Mouse (Mus musculus): Measurements from ENCODE around the gene Dlec1. TPM values are rescaled to one million over a fixed set of nuclear protein-coding genes. Genes with fewer than 3 reads are reported as not detected.

Gene Dlec1
- polyA plus RNA-seq, 1 experiment from 2014 or later = 0.64 TPM

DNA sequence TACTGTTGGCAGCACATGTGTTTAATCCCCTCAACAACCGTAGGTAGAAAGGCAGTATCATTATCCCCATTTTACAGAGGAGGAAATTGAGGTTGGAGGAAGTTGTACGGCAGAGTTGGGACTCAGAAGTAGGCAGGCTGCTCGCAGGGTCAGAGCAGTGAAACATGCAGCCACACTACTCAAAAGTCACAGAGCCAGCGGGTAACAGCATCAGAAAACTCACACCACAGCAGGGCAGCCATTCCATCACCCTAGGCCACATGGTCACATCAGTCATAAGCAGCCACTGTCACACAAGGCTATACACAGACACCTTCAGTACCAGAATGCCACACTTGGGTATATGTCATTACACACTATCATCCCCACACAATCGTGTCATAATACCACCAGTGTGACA lies 15.0 kb upstream of the Dlec1 start:
- Histone ChIP-seq H3K36me3 (ENCODE audit: insufficient read depth, low read length) (no peaks in the 10 kb centered on the region), H3K4me1 (ENCODE audit: insufficient read depth, low read depth, low read length) (no peaks in the 10 kb centered on the region), H3K9ac (replicated peaks; ENCODE audit: low read depth) (no peak overlapping the region), H3K4me2 (replicated peaks; ENCODE audit: low read depth, low read length) (no peak overlapping the region), H3K4me3 (ENCODE audit: low read depth, low read length) (no peak overlapping the region), H3K27ac (ENCODE audit: low read length) (no peak overlapping the region), H3K27me3 (replicated peaks; ENCODE audit: insufficient read depth, low read length) (no peaks in the 10 kb centered on the region), H3K9me3 (ENCODE audit: low read length) (no peaks in the 10 kb centered on the region)
- TF ChIP-seq EP300 (IDR thresholded peaks at IDR 0.05) (no peak), CTCF (IDR thresholded peaks at IDR 0.05) (no peak)
- DNase-seq (ENCODE audit: low spot score) (no peak), ATAC-seq (no peak)
- WGBS = 80% methylated on average over 5 of the region's 5 CpGs

DNA sequence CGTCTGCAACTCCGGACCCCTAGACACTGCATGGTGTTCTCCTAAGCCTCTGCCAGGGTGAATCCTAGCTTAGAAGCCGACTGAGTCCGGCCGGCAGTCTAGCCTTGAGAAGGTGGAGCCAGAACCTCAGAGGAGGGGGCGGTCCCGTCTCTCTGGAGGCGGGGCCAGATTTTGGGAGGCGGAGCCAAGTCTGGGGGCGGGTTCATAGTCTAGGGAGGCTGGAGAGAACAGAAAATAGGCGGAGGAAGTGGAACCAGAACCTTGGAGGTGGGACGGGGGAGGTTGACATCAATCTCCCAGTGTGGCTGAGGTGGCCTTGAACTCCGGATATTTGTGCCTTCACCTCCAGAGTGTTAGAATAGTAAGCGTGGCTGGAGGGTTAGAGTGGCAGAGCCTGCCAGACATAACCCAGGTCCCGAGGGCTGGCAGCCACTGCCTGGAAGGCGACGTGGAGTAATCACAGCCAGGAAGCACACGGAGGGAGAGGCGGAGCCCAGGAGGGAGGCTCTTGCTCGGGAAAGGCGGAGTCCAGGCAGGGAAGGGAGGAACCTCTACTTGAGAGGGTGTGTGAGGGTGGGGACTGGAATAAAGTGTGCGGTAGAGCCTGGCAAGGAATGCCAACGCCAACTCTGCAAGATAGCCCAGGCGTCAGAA lies 14.0 kb upstream of the Dlec1 start:
- Histone ChIP-seq H3K4me3 (ENCODE audit: low read depth, low read length) (peak overlapping the region; percentile 29), H3K9me3 (ENCODE audit: low read length) (no peaks in the 10 kb centered on the region), H3K36me3 (ENCODE audit: insufficient read depth, low read length) (no peaks in the 10 kb centered on the region), H3K27me3 (replicated peaks; ENCODE audit: insufficient read depth, low read length) (no peaks in the 10 kb centered on the region), H3K4me1 (ENCODE audit: insufficient read depth, low read depth, low read length) (0 out of 2 replicates have a peak, but pooled peaks cover 3% of the 10 kb centered on the region), H3K27ac (ENCODE audit: low read length) (peak overlapping the region; percentile 74), H3K9ac (replicated peaks; ENCODE audit: low read depth) (no peak overlapping the region; the same call in 1 of the 2 replicates), H3K4me2 (replicated peaks; ENCODE audit: low read depth, low read length) (peak overlapping the region; percentile 58)
- 1% methylated on average over 24 of the region's 24 CpGs for WGBS
- DNase-seq (ENCODE audit: low spot score) = peak; percentile 98
- TF ChIP-seq EP300 (IDR thresholded peaks at IDR 0.05) (no peak), CTCF (IDR thresholded peaks at IDR 0.05) (no peak)
- ATAC-seq = peak; percentile 95

DNA sequence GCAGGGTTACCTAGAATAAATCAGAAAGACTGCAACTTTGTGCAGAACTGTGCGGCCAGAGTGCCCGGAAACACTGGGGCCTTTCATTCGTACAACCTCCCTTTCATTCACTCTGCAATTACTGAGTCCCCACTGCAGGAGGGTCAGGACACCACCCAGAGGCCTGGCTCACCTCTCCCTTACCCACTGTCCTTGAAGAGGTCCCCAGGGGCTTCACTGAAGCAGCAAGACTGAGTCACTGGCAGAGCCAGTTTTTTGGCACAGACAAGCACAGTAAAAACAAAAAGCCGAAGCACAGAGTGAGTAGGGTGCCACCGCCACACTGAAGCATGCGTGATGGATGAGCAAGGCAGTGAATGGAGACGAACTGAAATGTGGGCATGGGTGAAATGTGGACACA lies 12.8 kb upstream of the Dlec1 start:
- no peaks in the 10 kb centered on the region for H3K9me3 ChIP-seq (ENCODE audit: low read length)
- H3K4me1 ChIP-seq (ENCODE audit: insufficient read depth, low read depth, low read length) = 0 out of 2 replicates have a peak, but pooled peaks cover 3% of the 10 kb centered on the region
- DNase-seq (ENCODE audit: low spot score) = no peak
- no peak for ATAC-seq
- no peaks in the 10 kb centered on the region for H3K36me3 ChIP-seq (ENCODE audit: insufficient read depth, low read length)
- H3K4me2 ChIP-seq (replicated peaks; ENCODE audit: low read depth, low read length) = no peak overlapping the region
- no peak overlapping the region for H3K27ac ChIP-seq (ENCODE audit: low read length)
- H3K4me3 ChIP-seq (ENCODE audit: low read depth, low read length) = no peak overlapping the region
- no peak for TF ChIP-seq EP300 (IDR thresholded peaks at IDR 0.05)
- TF ChIP-seq CTCF (IDR thresholded peaks at IDR 0.05) = no peak
- 78% methylated on average over 7 of the region's 7 CpGs for WGBS
- no peak overlapping the region for H3K9ac ChIP-seq (replicated peaks; ENCODE audit: low read depth)
- H3K27me3 ChIP-seq (replicated peaks; ENCODE audit: insufficient read depth, low read length) = no peaks in the 10 kb centered on the region

GRCm38 (mm10) chr9:119090462-119090861 lies 11.8 kb upstream of the Dlec1 start:
- Histone ChIP-seq H3K27ac (ENCODE audit: low read length) (no peak overlapping the region), H3K9me3 (ENCODE audit: low read length) (no peaks in the 10 kb centered on the region), H3K36me3 (ENCODE audit: insufficient read depth, low read length) (no peaks in the 10 kb centered on the region), H3K4me2 (replicated peaks; ENCODE audit: low read depth, low read length) (no peak overlapping the region), H3K9ac (replicated peaks; ENCODE audit: low read depth) (no peak overlapping the region), H3K27me3 (replicated peaks; ENCODE audit: insufficient read depth, low read length) (no peaks in the 10 kb centered on the region), H3K4me3 (ENCODE audit: low read depth, low read length) (no peak overlapping the region), H3K4me1 (ENCODE audit: insufficient read depth, low read depth, low read length) (0 out of 2 replicates have a peak, but pooled peaks cover 3% of the 10 kb centered on the region)
- ATAC-seq (no peak), DNase-seq (ENCODE audit: low spot score) (no peak)
- WGBS = 94% methylated on average over 5 of the region's 5 CpGs
- TF ChIP-seq EP300 (IDR thresholded peaks at IDR 0.05) (no peak), CTCF (IDR thresholded peaks at IDR 0.05) (no peak)

- no peaks in the 10 kb centered on the region for H3K27me3 ChIP-seq (replicated peaks; ENCODE audit: insufficient read depth, low read length)
- no peak for DNase-seq (ENCODE audit: low spot score)
- H3K4me2 ChIP-seq (replicated peaks; ENCODE audit: low read depth, low read length) = no peak overlapping the region
- no peak for ATAC-seq
- H3K9me3 ChIP-seq (ENCODE audit: low read length) = no peaks in the 10 kb centered on the region
- no peak for TF ChIP-seq EP300 (IDR thresholded peaks at IDR 0.05)
- TF ChIP-seq CTCF (IDR thresholded peaks at IDR 0.05) = no peak
- H3K36me3 ChIP-seq (ENCODE audit: insufficient read depth, low read length) = no peaks in the 10 kb centered on the region
- H3K27ac ChIP-seq (ENCODE audit: low read length) = no peak overlapping the region
- 72% methylated on average over 11 of the region's 12 CpGs for WGBS
- H3K4me1 ChIP-seq (ENCODE audit: insufficient read depth, low read depth, low read length) = 0 out of 2 replicates have a peak, but pooled peaks cover 3% of the 10 kb centered on the region
- no peak overlapping the region for H3K9ac ChIP-seq (replicated peaks; ENCODE audit: low read depth)
- H3K4me3 ChIP-seq (ENCODE audit: low read depth, low read length) = no peak overlapping the region
Measured at GRCm38 (mm10) chr9:119091581-119092310, 10.5 kb upstream of the Dlec1 start.

All from lung, postnatal 0 days (tissue).